Mouse (Mus musculus) lung, postnatal 0 days (tissue): Measurements from ENCODE around the gene Actl6b.

Source experiments
- CTCF ChIP-seq: IDR thresholded peaks from 2 replicates; pipeline ENCODE4 v1.5.1; 2016; ENCODE audit warnings: antibody characterized with exemption, mild to moderate bottlenecking
- EP300 ChIP-seq: IDR thresholded peaks from 2 replicates; pipeline ENCODE4 v1.6.1; 2016; ENCODE audit warnings: antibody characterized with exemption, mild to moderate bottlenecking, control low read depth

DNA sequence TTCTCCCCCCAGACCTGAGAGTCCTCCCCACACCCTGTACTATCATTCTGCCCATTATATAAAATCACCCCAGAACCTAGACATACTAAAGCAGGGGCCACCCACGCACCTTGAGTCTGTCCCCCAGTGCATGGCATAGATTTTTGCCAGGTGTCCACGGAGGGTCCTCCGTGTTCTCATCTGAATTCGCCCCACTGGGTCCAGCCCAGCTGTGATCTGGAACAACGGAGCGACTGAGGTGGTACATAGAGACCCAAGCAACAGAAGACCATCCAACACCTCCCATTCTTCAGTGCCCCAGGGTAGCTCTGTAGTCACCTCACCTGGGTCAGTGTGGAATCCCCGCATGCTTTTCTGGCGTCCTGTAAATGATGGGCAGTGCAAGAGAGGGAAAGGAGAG, 23.2 kb upstream of the Actl6b start:
- TF ChIP-seq CTCF (no peak), EP300 (no peak)
